Mouse (Mus musculus) midbrain, embryonic 16.5 days (tissue): ENCODE data around the gene Actbl2. TPM values are rescaled to one million over a fixed set of nuclear protein-coding genes. Genes with fewer than 3 reads are reported as not detected.

Source experiments
- ATAC-seq: fragments of 200-750 bp; cut with Nextera tagmentation; 2 replicates; pipeline ENCODE4 v1.8.0; 2017; ENCODE audit warnings: moderate TSS enrichment
- H3K27ac ChIP-seq: fragments of 300-500 bp; sonication (generic); 2 replicates; pipeline ENCODE4 v1.5.1; 2014; ENCODE audit warnings: mild to moderate bottlenecking, low read length, mixed read lengths
- H3K27me3 ChIP-seq: fragments of 300-500 bp; sonication (generic); 2 replicates; pipeline ENCODE4 v1.6.1; 2014; ENCODE audit warnings: low read depth, low read length, mixed read lengths; ENCODE audit not compliant: control insufficient read depth, insufficient read depth
- H3K36me3 ChIP-seq: fragments of 300-500 bp; sonication (generic); 2 replicates; pipeline ENCODE4 v1.6.1; 2014; ENCODE audit warnings: mild to moderate bottlenecking, low read length, moderate library complexity, mixed read lengths; ENCODE audit not compliant: control insufficient read depth, insufficient read depth
- H3K4me1 ChIP-seq: fragments of 300-500 bp; sonication (generic); 2 replicates; pipeline ENCODE4 v1.6.1; 2014; ENCODE audit warnings: mild to moderate bottlenecking, low read length, mixed read lengths; ENCODE audit not compliant: control insufficient read depth, insufficient read depth
- H3K4me2 ChIP-seq: fragments of 300-500 bp; sonication (generic); 2 replicates; pipeline ENCODE4 v1.6.1; 2014; ENCODE audit warnings: mild to moderate bottlenecking, low read length, mixed read lengths
- H3K4me3 ChIP-seq: fragments of 300-500 bp; sonication (generic); 2 replicates; pipeline ENCODE4 v1.5.1; 2014; ENCODE audit warnings: low read depth, mild to moderate bottlenecking, low read length, moderate library complexity, mixed read lengths
- H3K9ac ChIP-seq: fragments of 300-500 bp; sonication (generic); 2 replicates; pipeline ENCODE4 v1.6.1; 2014; ENCODE audit warnings: low read depth, low read length, mixed read lengths
- H3K9me3 ChIP-seq: fragments of 300-500 bp; sonication (generic); replicated peaks from 2 replicates; pipeline ENCODE4 v1.6.1; 2014; ENCODE audit warnings: mild to moderate bottlenecking, low read length, mixed read lengths; ENCODE audit not compliant: control insufficient read depth, poor library complexity, severe bottlenecking
- WGBS: fragments of 180-500 bp; shearing (Covaris S2); extraction: QIAGEN DNeasy Blood & Tissue Kit; methylation state at CpG from one replicate; pipeline ENCODE4 v1.1.7; 2014; 5-methylcytosine and 5-hydroxymethylcytosine counted together
- polyA plus RNA-seq: library from polyadenylated mRNA; unstranded; fragments of >200 nt; fragmentation: Nextera tagmentation; extraction: Ambion mirVana; gene quantifications from 2 replicates; pipeline ENCODE4 v1.2.1, GENCODE M21; 2015

The Actbl2 gene
- polyA plus RNA-seq, result not detected in 2 replicates

GRCm38 (mm10) chr13:111254713-111255112, at the start of gene Actbl2:
TSS of gene Actbl2 (plus strand) at chr13:111255013.
- no peak for ATAC-seq
- H3K4me1 ChIP-seq, result no peaks in the 10 kb centered on the region
- H3K9ac ChIP-seq, result no peak within 1 kb of the TSS
- no peaks in the 10 kb centered on the region for H3K9me3 ChIP-seq
- no peak within 1 kb of the TSS for H3K27ac ChIP-seq
- no peaks in the 10 kb centered on the region for H3K36me3 ChIP-seq
- no peak within 1 kb of the TSS for H3K4me2 ChIP-seq
- H3K4me3 ChIP-seq, result no peak within 1 kb of the TSS
- no peaks in the 10 kb centered on the region for H3K27me3 ChIP-seq
- 95% methylated on average over 5 of the region's 5 CpGs for WGBS

- no peaks in the 10 kb centered on the region; the same call in 1 of the 2 replicates for H3K4me1 ChIP-seq
- no peaks in the 10 kb centered on the region for H3K9me3 ChIP-seq
- no peak overlapping the region for H3K4me2 ChIP-seq
- no peak overlapping the region for H3K4me3 ChIP-seq
- ATAC-seq, result no peak
- no peak overlapping the region for H3K9ac ChIP-seq
- 49% methylated on average over 8 of the region's 8 CpGs for WGBS
- H3K36me3 ChIP-seq, result no peaks in the 10 kb centered on the region
- 0 out of 2 replicates have a peak overlapping the region, but pooled peaks have one; percentile 14 for H3K27ac ChIP-seq
- H3K27me3 ChIP-seq, result no peaks in the 10 kb centered on the region
Measured at GRCm38 (mm10) chr13:111210649-111211378, 44.0 kb upstream of the Actbl2 start.

GRCm38 (mm10) chr13:111228768-111229167, 26.0 kb upstream of the Actbl2 start:
- 0 out of 2 replicates have a peak, but pooled peaks cover 2% of the 10 kb centered on the region for H3K4me1 ChIP-seq
- ATAC-seq, result no peak
- H3K36me3 ChIP-seq, result no peaks in the 10 kb centered on the region
- no peak overlapping the region for H3K4me3 ChIP-seq
- H3K27ac ChIP-seq, result no peak overlapping the region
- no peaks in the 10 kb centered on the region for H3K9me3 ChIP-seq
- no peak overlapping the region for H3K9ac ChIP-seq
- WGBS, result 34% methylated on average over 5 of the region's 5 CpGs
- H3K4me2 ChIP-seq, result no peak overlapping the region
- no peaks in the 10 kb centered on the region for H3K27me3 ChIP-seq

- H3K4me2 ChIP-seq, result no peak overlapping the region
- H3K27me3 ChIP-seq, result no peaks in the 10 kb centered on the region
- H3K36me3 ChIP-seq, result no peaks in the 10 kb centered on the region
- H3K4me3 ChIP-seq, result no peak overlapping the region
- no peaks in the 10 kb centered on the region for H3K9me3 ChIP-seq
- 84% methylated on average over 6 of the region's 6 CpGs for WGBS
- no peak overlapping the region for H3K9ac ChIP-seq
- 0 out of 2 replicates have a peak, but pooled peaks cover 2% of the 10 kb centered on the region for H3K4me1 ChIP-seq
- no peak overlapping the region for H3K27ac ChIP-seq
- no peak for ATAC-seq
Measured at GRCm38 (mm10) chr13:111229541-111229940, 25.3 kb upstream of the Actbl2 start.

- no peak overlapping the region for H3K9ac ChIP-seq
Measured at GRCm38 (mm10) chr13:111232416-111232815, 22.4 kb upstream of the Actbl2 start.

GRCm38 (mm10) chr13:111233356-111233755, 21.5 kb upstream of the Actbl2 start:
- Histone ChIP-seq H3K27ac (no peak overlapping the region), H3K9me3 (no peaks in the 10 kb centered on the region), H3K4me3 (no peak overlapping the region), H3K9ac (no peak overlapping the region), H3K4me2 (no peak overlapping the region), H3K36me3 (no peaks in the 10 kb centered on the region), H3K27me3 (no peaks in the 10 kb centered on the region), H3K4me1 (0 out of 2 replicates have a peak, but pooled peaks cover 2% of the 10 kb centered on the region)
- ATAC-seq, result no peak
- 82% methylated on average over 5 of the region's 5 CpGs for WGBS

More at GRCm38 (mm10) chr13:111232416-111232815, 22.4 kb upstream of the Actbl2 start:
- Histone ChIP-seq H3K4me2 (no peak overlapping the region), H3K27me3 (no peaks in the 10 kb centered on the region), H3K4me1 (0 out of 2 replicates have a peak, but pooled peaks cover 2% of the 10 kb centered on the region), H3K27ac (no peak overlapping the region), H3K9me3 (no peaks in the 10 kb centered on the region), H3K4me3 (no peak overlapping the region), H3K36me3 (no peaks in the 10 kb centered on the region)
- ATAC-seq, result no peak
- WGBS, result 39% methylated on average over 7 of the region's 7 CpGs

GRCm38 (mm10) chr13:111234573-111234972, 20.2 kb upstream of the Actbl2 start:
- no peak overlapping the region for H3K4me3 ChIP-seq
- H3K4me1 ChIP-seq, result no peaks in the 10 kb centered on the region
- WGBS, result 82% methylated on average over 3 of the region's 3 CpGs
- no peaks in the 10 kb centered on the region for H3K27me3 ChIP-seq
- H3K27ac ChIP-seq, result no peak overlapping the region
- H3K4me2 ChIP-seq, result no peak overlapping the region
- no peak overlapping the region for H3K9ac ChIP-seq
- ATAC-seq, result no peak
- H3K36me3 ChIP-seq, result no peaks in the 10 kb centered on the region
- H3K9me3 ChIP-seq, result no peaks in the 10 kb centered on the region

- Histone ChIP-seq H3K4me2 (no peak overlapping the region), H3K36me3 (no peaks in the 10 kb centered on the region), H3K9ac (no peak overlapping the region), H3K4me3 (no peak overlapping the region), H3K9me3 (no peaks in the 10 kb centered on the region; the same call in 1 of the 2 replicates), H3K4me1 (no peaks in the 10 kb centered on the region), H3K27ac (no peak overlapping the region), H3K27me3 (no peaks in the 10 kb centered on the region)
- WGBS, result 39% methylated on average over 6 of the region's 6 CpGs
- ATAC-seq, result peak; percentile 64
Measured at GRCm38 (mm10) chr13:111235719-111236166, 19.1 kb upstream of the Actbl2 start.

- Histone ChIP-seq H3K27me3 (no peaks in the 10 kb centered on the region), H3K9me3 (no peaks in the 10 kb centered on the region; the same call in 1 of the 2 replicates), H3K4me3 (no peak overlapping the region), H3K36me3 (no peaks in the 10 kb centered on the region), H3K27ac (no peak overlapping the region), H3K4me2 (no peak overlapping the region), H3K9ac (no peak overlapping the region), H3K4me1 (no peaks in the 10 kb centered on the region)
- WGBS, result 89% methylated on average over 9 of the region's 9 CpGs
- no peak for ATAC-seq
Measured at GRCm38 (mm10) chr13:111236461-111236864, 18.4 kb upstream of the Actbl2 start.
